Mouse (Mus musculus) lung, adult 18-20 months (tissue): Measurements from ENCODE around the gene Tm9sf4.

Source experiments
- DNase-seq, 2 experiments: peaks; one replicate each; pipeline ENCODE4 v3.0.0; 2022; ENCODE audit warnings: mixed read lengths in 2 of 2

Gene Tm9sf4

GRCm38 (mm10) chr2:153160133-153160532 is 970 bp upstream of the Tm9sf4 start:
- DNase-seq, result no peak

GRCm38 (mm10) chr2:153161684-153162080 is 579 bp downstream of the Tm9sf4 start:
- DNase-seq, result no peak

GRCm38 (mm10) chr2:153167136-153167535 is 6.0 kb downstream of the Tm9sf4 start:
- no peak for DNase-seq

- DNase-seq, result peak; percentile 67 to 69
Measured at GRCm38 (mm10) chr2:153168134-153168820, 7.2 kb downstream of the Tm9sf4 start.

- DNase-seq, result no peak
Measured at GRCm38 (mm10) chr2:153170490-153171224, 9.6 kb downstream of the Tm9sf4 start.

GRCm38 (mm10) chr2:153171966-153172365 is 10.9 kb downstream of the Tm9sf4 start:
- DNase-seq, result no peak

DNA sequence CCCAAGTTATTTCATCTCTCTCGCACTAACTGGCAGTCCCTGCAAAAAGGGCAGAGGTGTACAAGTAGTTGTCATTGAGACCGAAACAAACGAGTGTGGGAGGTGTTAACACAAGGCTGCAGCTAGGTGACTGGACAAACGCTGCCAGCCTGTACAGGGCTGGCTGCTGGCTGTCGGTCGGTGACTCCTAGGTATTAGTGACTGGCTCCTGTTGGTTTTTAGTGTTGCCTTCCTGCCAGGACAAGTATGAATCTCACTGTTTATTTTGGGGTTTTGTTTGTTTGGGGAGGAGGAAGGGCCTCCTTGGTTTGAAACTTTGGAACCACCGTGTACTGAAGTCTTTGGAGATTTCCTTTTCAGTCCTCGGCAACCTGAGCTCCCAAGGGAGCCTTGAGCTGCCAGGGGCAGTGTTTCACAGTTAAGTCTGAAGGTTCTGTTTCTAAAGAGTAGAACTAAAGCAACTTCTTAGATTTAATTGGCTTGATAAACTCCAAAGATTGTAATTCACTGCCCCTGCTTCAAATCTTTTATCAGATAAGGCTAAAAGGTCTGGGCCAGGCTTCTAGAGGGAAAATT is 15.0 kb downstream of the Tm9sf4 start:
- peak in 1 of 2 experiments; percentile 47 for DNase-seq

DNA sequence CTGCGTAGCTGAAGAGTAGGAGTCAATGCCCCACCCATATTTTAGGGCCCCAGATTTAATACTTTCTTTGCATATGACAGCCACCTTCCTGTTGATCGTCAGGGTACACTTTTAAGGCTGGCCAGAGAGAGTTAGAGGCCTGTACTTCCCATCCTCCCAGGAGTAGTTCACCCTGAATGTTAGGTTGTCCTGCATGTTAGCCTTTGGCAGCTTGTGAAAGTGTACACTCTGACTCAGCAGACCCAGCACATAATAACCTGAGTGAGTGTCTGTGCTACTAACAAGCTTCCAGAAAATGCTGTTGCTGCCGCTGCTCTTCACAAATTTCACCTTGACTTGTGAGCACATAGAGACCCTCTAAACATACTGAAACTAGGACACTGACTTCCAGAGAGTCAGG is 16.1 kb downstream of the Tm9sf4 start:
- DNase-seq, result no peak

- no peak for DNase-seq
Measured at GRCm38 (mm10) chr2:153179126-153179860, 18.2 kb downstream of the Tm9sf4 start.

DNA sequence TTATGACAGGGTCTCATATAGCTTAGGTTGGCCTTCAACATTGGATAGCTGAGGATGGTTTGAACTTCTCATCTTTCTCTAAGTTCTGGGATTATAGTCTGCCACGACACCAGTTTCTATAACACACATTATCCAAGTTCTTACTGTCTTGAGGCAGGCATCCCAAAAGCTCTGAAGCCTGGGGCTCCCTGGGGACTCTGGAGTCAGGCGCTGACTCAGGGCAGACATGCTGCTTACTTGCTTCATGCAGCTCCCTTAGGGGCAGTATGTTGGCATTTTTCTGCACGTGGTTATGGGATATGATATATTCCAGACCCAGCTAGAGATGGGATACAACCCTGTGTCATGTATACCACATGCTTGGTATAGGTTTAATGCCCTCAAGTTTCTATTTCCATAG is 18.9 kb downstream of the Tm9sf4 start:
- DNase-seq, result no peak

- no peak for DNase-seq
Measured at GRCm38 (mm10) chr2:153186176-153186591, 25.1 kb downstream of the Tm9sf4 start.

- DNase-seq, result no peak
Measured at GRCm38 (mm10) chr2:153187848-153188247, 26.7 kb downstream of the Tm9sf4 start.

DNA sequence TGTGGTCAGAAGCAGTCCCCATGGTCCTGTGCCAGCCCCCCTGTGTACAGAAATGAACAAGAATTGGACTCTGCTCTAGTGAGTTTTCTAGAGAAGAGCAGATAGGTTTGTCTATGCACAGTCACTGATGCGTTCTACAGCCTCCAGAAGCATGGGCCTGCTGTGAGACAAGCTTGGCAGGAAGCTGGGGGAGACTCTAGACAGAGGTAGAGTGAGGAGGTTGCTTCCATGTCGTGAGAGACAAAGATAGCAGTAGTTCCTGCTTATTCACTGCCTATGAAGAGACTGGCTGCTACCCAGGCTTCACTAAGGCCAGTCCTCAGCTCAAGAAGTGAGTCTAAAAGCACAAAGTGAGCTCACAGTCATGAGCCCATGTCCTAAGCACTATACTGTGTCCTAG is 30.1 kb downstream of the Tm9sf4 start:
- DNase-seq, result no peak

DNA sequence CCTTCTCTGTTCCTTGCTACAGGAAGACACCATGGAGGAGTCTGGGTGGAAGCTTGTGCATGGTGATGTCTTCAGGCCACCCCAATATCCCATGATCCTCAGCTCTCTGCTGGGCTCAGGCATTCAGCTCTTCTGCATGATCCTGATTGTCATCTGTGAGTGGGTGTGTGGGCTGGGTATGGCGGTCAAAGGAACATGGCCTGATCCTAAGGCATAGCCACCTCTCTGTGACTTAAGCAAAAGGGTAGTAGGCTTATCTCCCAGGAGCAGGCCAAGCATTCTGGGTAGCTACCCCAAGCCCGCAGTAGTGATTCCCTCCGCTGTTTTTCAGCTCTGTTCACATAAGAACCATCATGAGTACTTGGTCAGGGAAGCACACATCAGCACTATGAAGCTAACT is 33.2 kb downstream of the Tm9sf4 start:
- DNase-seq, result no peak

DNA sequence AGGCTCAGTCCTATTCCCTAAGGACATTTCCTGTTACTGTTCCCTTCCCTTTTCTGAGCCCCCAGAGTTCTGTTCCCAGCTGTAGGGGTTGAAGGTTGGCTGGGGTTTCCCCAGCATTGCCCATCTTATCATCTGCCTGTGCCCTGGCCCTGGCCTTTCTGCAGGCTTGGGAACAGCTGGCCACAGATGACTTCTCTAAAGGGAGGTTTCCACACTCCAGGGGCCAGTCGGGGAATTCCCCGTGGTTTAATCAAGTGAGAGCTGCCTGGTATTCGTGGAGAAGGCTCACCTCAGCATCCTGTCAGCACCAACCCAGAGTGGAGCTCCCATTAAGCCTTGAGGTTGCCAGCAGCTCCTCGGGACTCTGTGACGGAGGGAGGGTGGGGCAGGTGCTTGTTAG is 37.4 kb downstream of the Tm9sf4 start:
- no peak for DNase-seq

DNA sequence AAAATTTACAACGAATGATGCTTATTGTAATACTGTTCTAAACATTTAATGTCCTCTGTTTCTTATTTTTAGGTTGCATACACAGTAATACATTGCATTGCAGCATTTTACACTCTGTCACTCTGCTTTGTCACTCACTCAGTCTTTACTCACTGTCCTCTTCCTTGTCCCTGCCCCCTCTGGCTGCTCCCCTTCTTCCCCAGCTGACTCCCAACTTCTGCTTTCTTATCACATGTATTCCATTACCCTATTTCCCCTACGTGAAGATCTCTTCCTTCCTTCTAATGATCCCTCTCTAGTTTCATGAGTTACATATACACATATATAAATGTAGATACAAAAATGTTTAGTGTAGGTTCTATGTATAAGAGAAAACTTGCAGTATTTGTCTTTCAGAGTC is 38.0 kb downstream of the Tm9sf4 start:
- no peak for DNase-seq

GRCm38 (mm10) chr2:153202766-153203165 is 41.7 kb downstream of the Tm9sf4 start:
- DNase-seq, result no peak

GRCm38 (mm10) chr2:153208149-153208548 is 47.0 kb downstream of the Tm9sf4 start:
- DNase-seq, result no peak

DNA sequence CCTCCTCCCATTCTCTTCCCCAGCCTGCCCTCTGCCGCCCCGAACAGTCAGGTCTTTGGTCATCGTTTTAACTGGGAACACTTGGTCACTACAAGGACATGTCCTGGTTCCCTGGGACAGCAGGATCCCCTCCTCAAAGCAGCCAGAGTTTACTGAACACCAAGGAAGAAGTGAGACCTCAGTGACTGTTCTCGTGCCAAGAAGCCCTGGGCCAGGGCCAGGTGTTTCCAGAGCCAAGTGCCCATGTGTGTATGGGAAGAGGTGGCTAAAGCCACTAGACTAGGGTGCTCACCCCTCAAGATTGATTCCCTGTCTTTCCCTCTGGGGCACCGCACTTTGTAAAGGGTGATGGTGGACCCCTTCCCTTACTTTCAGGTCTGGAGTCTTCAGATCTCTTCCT is 48.2 kb downstream of the Tm9sf4 start:
- no peak for DNase-seq

GRCm38 (mm10) chr2:153211451-153211850 is 50.3 kb downstream of the Tm9sf4 start:
- DNase-seq, result no peak

- no peak for DNase-seq
Measured at GRCm38 (mm10) chr2:153213351-153213750, 52.2 kb downstream of the Tm9sf4 start.

- DNase-seq, result peak; percentile 35 to 44
Measured at GRCm38 (mm10) chr2:153214771-153215259, 53.7 kb downstream of the Tm9sf4 start.

GRCm38 (mm10) chr2:153215421-153215820 is 54.3 kb downstream of the Tm9sf4 start:
- DNase-seq, result no peak
